Mouse (Mus musculus) frontal cortex, postnatal 14 days (tissue): ENCODE measurements around the gene Nus1.

Source experiments
- DNase-seq, 2 experiments: peaks; one replicate each; pipeline ENCODE4 v3.0.0; 2022; ENCODE audit warnings: low spot score in 2 of 2

Nus1 gene

GRCm38 (mm10) chr10:52417299-52417997 lies at the start of gene Nus1:
TSS of gene Nus1 (plus strand) at chr10:52417547.
- DNase-seq = peak; percentile 95 to 97

- no peak for DNase-seq
Measured at GRCm38 (mm10) chr10:52368376-52368775, 49.0 kb upstream of the Nus1 start.

- DNase-seq = no peak
Measured at GRCm38 (mm10) chr10:52373834-52374233, 43.5 kb upstream of the Nus1 start.

- DNase-seq = no peak
Measured at GRCm38 (mm10) chr10:52374651-52375050, 42.7 kb upstream of the Nus1 start.

GRCm38 (mm10) chr10:52376422-52376821 lies 40.9 kb upstream of the Nus1 start:
- no peak for DNase-seq

GRCm38 (mm10) chr10:52377813-52378212 lies 39.5 kb upstream of the Nus1 start:
- no peak for DNase-seq

- DNase-seq = peak in 1 of 2 experiments; percentile 44
Measured at GRCm38 (mm10) chr10:52381321-52381801, 36.0 kb upstream of the Nus1 start.

GRCm38 (mm10) chr10:52381845-52382591 lies 35.3 kb upstream of the Nus1 start, which contains the start of gene Gopc:
TSS of gene Gopc (minus strand) at chr10:52382124.
- DNase-seq = peak; percentile 95 to 97

- DNase-seq = no peak
Measured at GRCm38 (mm10) chr10:52383022-52383421, 34.3 kb upstream of the Nus1 start.

GRCm38 (mm10) chr10:52383522-52383921 lies 33.8 kb upstream of the Nus1 start:
- DNase-seq = no peak

GRCm38 (mm10) chr10:52384823-52385610 lies 32.3 kb upstream of the Nus1 start:
- peak in 1 of 2 experiments; percentile 30 for DNase-seq

GRCm38 (mm10) chr10:52387192-52387591 lies 30.2 kb upstream of the Nus1 start:
- no peak for DNase-seq

- no peak for DNase-seq
Measured at GRCm38 (mm10) chr10:52388922-52389430, 28.4 kb upstream of the Nus1 start, which contains the start of gene Nepn. TSS of gene Nepn (plus strand) at chr10:52388972.

GRCm38 (mm10) chr10:52389438-52389837 lies 27.9 kb upstream of the Nus1 start:
- DNase-seq = no peak

- no peak for DNase-seq
Measured at GRCm38 (mm10) chr10:52391208-52391607, 26.1 kb upstream of the Nus1 start.

GRCm38 (mm10) chr10:52396647-52397046 lies 20.7 kb upstream of the Nus1 start:
- no peak for DNase-seq

- no peak for DNase-seq
Measured at GRCm38 (mm10) chr10:52398715-52399114, 18.6 kb upstream of the Nus1 start.

GRCm38 (mm10) chr10:52399722-52400121 lies 17.6 kb upstream of the Nus1 start:
- no peak for DNase-seq

- DNase-seq = no peak
Measured at GRCm38 (mm10) chr10:52405160-52405559, 12.2 kb upstream of the Nus1 start.

- no peak for DNase-seq
Measured at GRCm38 (mm10) chr10:52407526-52407925, 9.8 kb upstream of the Nus1 start.

GRCm38 (mm10) chr10:52415020-52415419 lies 2.3 kb upstream of the Nus1 start:
- DNase-seq = no peak

- DNase-seq = no peak
Measured at GRCm38 (mm10) chr10:52416458-52416857, 889 bp upstream of the Nus1 start.
